Comparison of ENCODE assay signal across 8 mouse cellular contexts in genomic region chr5:100040281-100040784, GRCm38 (mm10). TPM values are rescaled to one million over a fixed set of nuclear protein-coding genes. Genes with fewer than 3 reads are reported as not detected.
A peak's percentile ranks its signal among the peaks of the same experiment; 100 is the strongest.
DNase-seq lines count a peak whose midpoint lies in the region; ATAC-seq and TF ChIP-seq lines count a peak whose summit lies in the region.

No protein-coding gene starts in this region.

- no peak for ATAC-seq in kidney, embryonic 14.5 days (ENCODE audit: low FRiP score, low TSS enrichment)
- ATAC-seq in forebrain, embryonic 15.5 days (replicated peaks): peak; percentile 7
- ATAC-seq in midbrain, embryonic 12.5 days (ENCODE audit: low FRiP score, low read depth): no peak

- peak overlapping the region; percentile 87 for H3K4me2 ChIP-seq in kidney, embryonic 14.5 days (replicated peaks; ENCODE audit: low read depth, low read length)
- peak overlapping the region; percentile 74 for H3K4me2 ChIP-seq in forebrain, embryonic 15.5 days (replicated peaks)
- H3K4me2 ChIP-seq in midbrain, embryonic 12.5 days (replicated peaks): peak overlapping the region; percentile 81

- no peak for DNase-seq in kidney, postnatal 36 days
- peak; percentile 45 for DNase-seq in brain, adult 2 months (ENCODE audit: low read depth, low spot score)
- DNase-seq in limb, embryonic 10.5 days (ENCODE audit: low spot score): peak; percentile 65
- no peak for DNase-seq in gastrocnemius, postnatal 10 days

- WGBS in kidney, embryonic 14.5 days: under 1% methylated on average over 19 of the region's 19 CpGs
- WGBS in forebrain, embryonic 15.5 days: under 1% methylated on average over 19 of the region's 19 CpGs
- WGBS in limb, embryonic 10.5 days: 1% methylated on average over 19 of the region's 19 CpGs
- 2% methylated on average over 19 of the region's 19 CpGs for WGBS in midbrain, embryonic 12.5 days

- H3K4me3 ChIP-seq in kidney, embryonic 14.5 days (ENCODE audit: low read length): peak overlapping the region; percentile 96
- H3K4me3 ChIP-seq in E14TG2a.4 (replicated peaks; ENCODE audit: low read length): peak overlapping the region; percentile 98
- H3K4me3 ChIP-seq in forebrain, embryonic 15.5 days: peak overlapping the region; percentile 87
- H3K4me3 ChIP-seq in limb, embryonic 10.5 days: peak overlapping the region; percentile 98
- peak overlapping the region; percentile 96 for H3K4me3 ChIP-seq in midbrain, embryonic 12.5 days

- peak overlapping the region; percentile 98 for H3K9ac ChIP-seq in kidney, embryonic 14.5 days (ENCODE audit: low read depth, low read length)
- H3K9ac ChIP-seq in forebrain, embryonic 15.5 days (replicated peaks): peak overlapping the region; percentile 70
- H3K9ac ChIP-seq in midbrain, embryonic 12.5 days (replicated peaks): peak overlapping the region; percentile 100

- H3K27me3 ChIP-seq in kidney, embryonic 14.5 days (ENCODE audit: control insufficient read depth, insufficient read depth, low read length): no peaks in the 10 kb centered on the region
- no peaks in the 10 kb centered on the region for H3K27me3 ChIP-seq in E14TG2a.4 (ENCODE audit: insufficient read depth, low read length)
- no peaks in the 10 kb centered on the region for H3K27me3 ChIP-seq in forebrain, embryonic 15.5 days
- no peaks in the 10 kb centered on the region for H3K27me3 ChIP-seq in limb, embryonic 10.5 days (ENCODE audit: low read depth, poor library complexity, severe bottlenecking)
- H3K27me3 ChIP-seq in midbrain, embryonic 12.5 days: no peaks in the 10 kb centered on the region

- peak overlapping the region; percentile 99; the same call in 1 of the 2 replicates for H3K27ac ChIP-seq in kidney, embryonic 14.5 days (ENCODE audit: low read depth, low read length)
- peak overlapping the region; percentile 99 for H3K27ac ChIP-seq in forebrain, embryonic 15.5 days (replicated peaks)
- H3K27ac ChIP-seq in limb, embryonic 10.5 days: peak overlapping the region; percentile 100
- peak overlapping the region; percentile 99 for H3K27ac ChIP-seq in midbrain, embryonic 12.5 days (replicated peaks)

- peaks cover 5% of the 10 kb centered on the region; the same call in 1 of the 2 replicates for H3K4me1 ChIP-seq in kidney, embryonic 14.5 days (ENCODE audit: control insufficient read depth, insufficient read depth, low read length)
- peaks cover 57% of the 10 kb centered on the region for H3K4me1 ChIP-seq in E14TG2a.4 (replicated peaks; ENCODE audit: low read depth, low read length)
- peaks cover 58% of the 10 kb centered on the region for H3K4me1 ChIP-seq in forebrain, embryonic 15.5 days
- peaks cover 28% of the 10 kb centered on the region for H3K4me1 ChIP-seq in limb, embryonic 10.5 days
- H3K4me1 ChIP-seq in midbrain, embryonic 12.5 days: peaks cover 27% of the 10 kb centered on the region

- no peak for TF ChIP-seq CTCF in E14TG2a.4 (conservative IDR thresholded peaks at IDR 0.05; ENCODE audit: low read length)

- peaks cover 21% of the 10 kb centered on the region for H3K36me3 ChIP-seq in kidney, embryonic 14.5 days (ENCODE audit: control insufficient read depth, insufficient read depth, low read length)
- peaks cover 48% of the 10 kb centered on the region for H3K36me3 ChIP-seq in E14TG2a.4 (ENCODE audit: insufficient read depth, low read length)
- peaks cover 3% of the 10 kb centered on the region for H3K36me3 ChIP-seq in forebrain, embryonic 15.5 days
- H3K36me3 ChIP-seq in limb, embryonic 10.5 days: peaks cover 44% of the 10 kb centered on the region
- H3K36me3 ChIP-seq in midbrain, embryonic 12.5 days: peaks cover 17% of the 10 kb centered on the region; the same call in 1 of the 2 replicates

- H3K9me3 ChIP-seq in kidney, embryonic 14.5 days (ENCODE audit: control insufficient read depth, low read length): no peaks in the 10 kb centered on the region
- H3K9me3 ChIP-seq in E14TG2a.4 (ENCODE audit: low read length): no peaks in the 10 kb centered on the region
- no peaks in the 10 kb centered on the region for H3K9me3 ChIP-seq in forebrain, embryonic 15.5 days
- H3K9me3 ChIP-seq in limb, embryonic 10.5 days (replicated peaks): no peaks in the 10 kb centered on the region
- H3K9me3 ChIP-seq in midbrain, embryonic 12.5 days: no peaks in the 10 kb centered on the region

RNA-seq across cellular contexts. Expression of gene Enoph1, which starts 0.5 kb away (rescaled TPM):
- 42.6 and 51.8 TPM in 2 replicates for polyA plus RNA-seq in kidney, embryonic 14.5 days (2014; fragmentation: Nextera tagmentation; extraction: Ambion mirVana)
- 57.6 and 58.3 TPM in 2 replicates for polyA plus RNA-seq in forebrain, embryonic 15.5 days (2015; fragmentation: Nextera tagmentation; extraction: Ambion mirVana)
- 62.9 and 75.2 TPM in 2 replicates for polyA plus RNA-seq in limb, embryonic 10.5 days (2016; fragmentation: Nextera tagmentation; extraction: Ambion mirVana)
- polyA plus RNA-seq in midbrain, embryonic 12.5 days (2016; fragmentation: Nextera tagmentation; extraction: Ambion mirVana): 39.2 and 39.9 TPM in 2 replicates
- 10 to 100 TPM in 1 of 2 experiments, 1 to 10 TPM in 1; 9.0 to 10.5 TPM for total RNA-seq in gastrocnemius, postnatal 10 days (2021)

RNA-seq across cellular contexts. Expression of gene Hnrnpdl, which starts 0.9 kb away (rescaled TPM):
- 205 and 217 TPM in 2 replicates for polyA plus RNA-seq in kidney, embryonic 14.5 days (2014; fragmentation: Nextera tagmentation; extraction: Ambion mirVana)
- polyA plus RNA-seq in forebrain, embryonic 15.5 days (2015; fragmentation: Nextera tagmentation; extraction: Ambion mirVana): 256 and 258 TPM in 2 replicates
- polyA plus RNA-seq in limb, embryonic 10.5 days (2016; fragmentation: Nextera tagmentation; extraction: Ambion mirVana): 210 and 253 TPM in 2 replicates
- 288 and 290 TPM in 2 replicates for polyA plus RNA-seq in midbrain, embryonic 12.5 days (2016; fragmentation: Nextera tagmentation; extraction: Ambion mirVana)
- total RNA-seq in gastrocnemius, postnatal 10 days (2021): 100 to 1,000 TPM in 1 of 2 experiments, 10 to 100 TPM in 1; 92.8 to 105 TPM

Comparison
In these comparisons a context has a peak if more than half of its experiments do, and no peak if none do; other contexts are left out.
1. DNase-seq: peak in brain, adult 2 months (single experiment) and limb, embryonic 10.5 days (single experiment); none in kidney, postnatal 36 days (0 of 2) and gastrocnemius, postnatal 10 days (single experiment).
2. Peak in every context shown above with its lines, with median percentiles within 50 percentile points of each other: H3K27ac ChIP-seq, H3K4me2 ChIP-seq, H3K4me3 ChIP-seq and H3K9ac ChIP-seq.